Mouse (Mus musculus) mouse embryonic stem cell (cell line): ENCODE measurements around the gene Rassf3.

Experiments used
- in situ Hi-C, 2 experiments: fragments of 300-500 bp; cut with MboI; formaldehyde crosslinking; loops; 1 replicate in 1 of 2; 3 replicates in 1 of 2; pipeline ENCODE4 v1.14.3; 2019 to 2020; ENCODE audit warnings: low sequenced_read_pairs in 2 of 2, low pct_unique_long_range_greater_than_20kb in 1 of 2, mixed read lengths in 1 of 2; ENCODE audit not compliant: unreplicated experiment in 1 of 2

The Rassf3 gene

DNA sequence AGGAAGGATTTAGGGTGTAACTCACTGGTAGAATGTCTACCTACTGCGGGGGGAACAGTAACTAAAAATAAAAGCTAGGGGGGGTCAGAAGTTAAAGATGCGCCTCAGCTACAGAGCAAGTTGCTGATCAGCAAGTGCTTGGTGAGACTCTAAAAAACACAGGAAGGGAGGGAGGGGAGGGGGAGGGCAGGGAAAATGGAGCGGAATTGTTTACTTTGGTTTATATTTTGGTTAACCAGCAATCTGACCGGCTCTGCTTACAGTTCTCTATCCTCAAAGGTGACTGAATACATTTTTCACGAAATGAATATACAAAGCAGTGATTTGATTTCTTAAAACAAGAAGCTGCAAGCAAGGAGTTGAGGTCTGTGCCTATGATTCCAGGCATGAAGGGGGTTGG is 7.2 kb downstream of the Rassf3 start:
- in situ Hi-C loops = no loop called here

DNA sequence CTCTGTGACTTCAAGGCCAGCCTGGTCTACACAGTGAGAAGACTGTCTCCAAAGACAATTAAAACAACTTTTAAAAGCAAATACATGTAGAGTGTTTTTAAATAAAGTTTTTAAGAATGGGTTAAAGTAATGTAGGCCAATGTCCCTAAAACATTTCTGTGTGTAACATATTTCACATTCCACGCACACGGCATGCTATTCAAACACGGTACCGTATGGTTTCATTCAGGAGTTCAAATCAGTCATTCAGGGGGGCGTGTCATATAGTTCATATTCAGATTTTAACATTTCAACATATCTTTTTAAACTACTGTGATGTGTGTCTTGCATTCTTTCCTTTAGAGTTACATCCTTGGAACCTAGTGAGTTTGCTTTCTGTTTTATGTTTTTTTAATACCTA is 7.9 kb downstream of the Rassf3 start:
- in situ Hi-C loops = no loop called here

DNA sequence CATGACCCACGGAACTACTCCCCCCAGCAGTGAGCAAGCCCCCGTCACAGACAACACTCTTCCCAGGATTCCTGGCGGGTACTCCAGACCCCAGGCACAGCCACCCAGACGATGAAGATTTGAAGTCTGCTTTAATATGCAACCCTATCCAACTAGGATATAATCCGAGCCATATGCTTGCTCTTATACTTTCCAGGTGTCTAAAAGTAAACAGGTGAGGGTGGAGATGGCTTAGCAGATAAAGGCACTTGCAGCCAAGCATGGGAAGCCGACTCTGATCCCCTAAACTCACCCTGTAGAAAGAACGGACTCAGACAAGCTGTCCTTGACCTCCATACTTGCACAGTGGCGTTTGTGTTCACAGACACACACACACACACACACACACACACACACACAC is 8.4 kb downstream of the Rassf3 start:
- in situ Hi-C loops = no loop called here

- in situ Hi-C loops = no loop called here
These were observed 9.1 kb downstream of the Rassf3 start for GRCm38 (mm10) chr10:121467016-121467415.

DNA sequence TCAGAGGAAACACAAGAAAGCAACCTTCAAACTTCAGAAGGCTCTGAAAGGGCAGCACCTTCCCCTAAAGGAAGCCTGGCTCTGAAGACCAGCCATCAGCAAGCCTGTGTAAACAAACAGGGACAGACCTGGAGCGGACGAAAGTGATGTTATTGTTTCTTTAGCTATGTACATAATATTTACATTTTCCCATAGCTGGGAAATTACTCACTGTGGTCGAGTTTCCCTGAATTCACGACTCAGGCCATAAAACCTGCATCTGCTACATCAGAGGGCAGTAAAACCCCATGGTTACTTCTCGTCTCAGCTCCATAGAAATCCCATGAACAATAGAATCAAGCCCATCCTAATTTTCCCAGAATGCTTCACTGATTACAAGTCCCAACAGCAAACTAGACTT is 11.1 kb downstream of the Rassf3 start:
- in situ Hi-C loops = no loop called here

DNA sequence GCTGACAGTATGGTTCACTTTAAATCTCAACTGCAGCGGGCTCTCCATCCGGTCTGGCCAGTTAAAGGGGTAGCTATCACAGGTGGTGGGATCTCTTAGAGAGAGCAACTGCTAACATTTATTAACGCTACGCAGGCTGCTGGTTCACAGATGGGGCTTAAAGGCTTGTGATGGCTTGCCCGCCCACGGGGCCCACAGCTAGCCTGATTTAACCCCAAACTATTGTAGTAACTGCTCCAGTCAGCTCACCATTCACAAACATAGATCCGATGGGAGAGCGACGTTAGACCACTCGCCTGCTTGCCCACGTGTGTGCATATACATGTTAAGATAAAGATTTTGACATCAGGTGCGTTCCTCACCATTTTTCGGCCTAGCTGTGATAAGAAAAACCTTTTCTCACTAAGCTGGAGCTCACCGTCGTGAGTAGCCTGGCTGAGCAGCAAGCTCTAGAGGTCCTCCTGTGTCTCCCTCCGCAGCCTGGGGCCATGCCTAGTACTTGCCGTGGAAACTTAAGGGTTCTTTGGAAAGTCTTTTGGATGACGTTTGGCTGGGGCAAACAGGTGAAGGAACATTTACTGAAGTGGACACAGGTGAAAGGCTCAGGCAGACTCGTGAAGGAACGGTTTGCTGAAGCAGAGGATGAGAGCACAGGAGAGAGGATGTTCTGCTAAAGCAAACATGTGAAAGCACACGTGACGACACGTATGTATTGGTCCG is 13.8 kb downstream of the Rassf3 start:
- in situ Hi-C loops = no loop called here

- in situ Hi-C loops = no loop called here
These were observed 14.6 kb downstream of the Rassf3 start for GRCm38 (mm10) chr10:121461404-121462161.

DNA sequence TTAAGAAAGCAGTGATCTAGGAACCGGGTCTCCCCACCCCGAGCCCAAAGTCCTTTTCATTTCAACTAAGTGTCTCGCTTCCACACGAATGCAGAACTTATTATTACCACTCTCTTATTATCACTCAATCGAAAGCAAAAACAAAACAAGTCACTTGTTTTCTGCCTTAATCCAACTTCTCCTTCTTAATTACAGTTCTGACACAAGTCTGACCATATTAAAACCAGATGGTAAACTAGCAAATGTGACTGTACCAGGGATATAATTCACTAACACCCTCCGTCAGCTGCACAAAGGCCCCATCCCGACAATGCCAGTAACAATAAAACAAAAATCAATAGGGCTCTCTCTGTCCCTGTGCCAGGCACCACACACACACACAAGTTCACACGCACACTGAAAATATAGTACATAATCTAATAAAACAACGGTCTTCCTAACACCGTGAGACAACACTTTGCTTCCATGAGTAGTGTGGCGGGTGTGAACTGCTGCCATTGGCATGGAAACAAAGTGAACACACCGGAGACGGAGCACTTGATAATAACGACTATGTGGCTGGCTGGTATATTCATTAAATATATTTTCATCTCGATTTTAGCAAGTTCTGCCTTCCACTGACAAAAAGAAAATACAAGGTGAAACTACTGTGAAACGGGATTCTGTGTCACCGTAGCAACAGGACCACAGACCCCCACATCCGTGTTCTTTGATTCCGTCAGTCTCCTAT is 16.9 kb downstream of the Rassf3 start:
- in situ Hi-C loops = no loop called here

DNA sequence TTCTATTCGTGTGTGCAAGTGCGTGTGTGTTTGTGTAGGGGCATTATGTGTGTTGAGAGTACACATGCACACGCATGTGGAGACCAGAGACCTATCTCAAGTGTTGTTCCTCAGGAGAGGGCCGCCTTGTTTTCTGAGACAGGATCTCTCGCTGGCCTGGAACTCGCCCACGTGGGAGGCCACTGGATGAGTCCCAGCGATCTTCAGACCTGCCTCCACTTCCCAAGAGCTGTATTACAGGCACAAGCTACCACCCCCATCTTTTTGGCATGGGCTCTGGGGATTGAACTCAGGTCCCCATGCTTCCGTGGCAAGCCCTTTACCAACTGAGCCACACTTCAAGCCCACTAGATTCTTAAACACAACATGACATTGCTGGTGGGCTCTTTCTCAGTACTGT is 17.7 kb downstream of the Rassf3 start:
- in situ Hi-C loops = no loop called here

- in situ Hi-C loops = no loop called here
These were observed 18.8 kb downstream of the Rassf3 start for GRCm38 (mm10) chr10:121457381-121457780.

DNA sequence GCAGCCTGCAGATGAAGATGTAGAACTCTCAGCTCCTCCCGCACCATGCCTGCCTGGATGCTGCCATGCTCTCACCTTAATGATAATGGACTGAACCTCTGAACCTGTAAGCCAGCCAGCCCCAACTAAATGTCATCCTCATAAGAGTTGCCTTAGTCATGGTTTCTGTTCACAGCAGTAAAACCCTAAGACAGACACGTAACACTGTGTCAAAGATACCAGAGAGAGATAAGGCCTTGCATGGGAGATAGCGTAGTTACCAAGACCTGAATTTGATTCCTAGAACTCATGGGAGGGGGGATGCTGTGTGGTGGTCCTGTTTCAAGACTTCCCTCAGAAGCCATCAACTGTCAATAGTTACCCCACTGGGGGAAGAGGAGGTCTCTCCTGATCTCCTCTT is 20.6 kb downstream of the Rassf3 start:
- in situ Hi-C loops = no loop called here

GRCm38 (mm10) chr10:121454708-121455475 is 21.3 kb downstream of the Rassf3 start:
- in situ Hi-C loops = no loop called here

DNA sequence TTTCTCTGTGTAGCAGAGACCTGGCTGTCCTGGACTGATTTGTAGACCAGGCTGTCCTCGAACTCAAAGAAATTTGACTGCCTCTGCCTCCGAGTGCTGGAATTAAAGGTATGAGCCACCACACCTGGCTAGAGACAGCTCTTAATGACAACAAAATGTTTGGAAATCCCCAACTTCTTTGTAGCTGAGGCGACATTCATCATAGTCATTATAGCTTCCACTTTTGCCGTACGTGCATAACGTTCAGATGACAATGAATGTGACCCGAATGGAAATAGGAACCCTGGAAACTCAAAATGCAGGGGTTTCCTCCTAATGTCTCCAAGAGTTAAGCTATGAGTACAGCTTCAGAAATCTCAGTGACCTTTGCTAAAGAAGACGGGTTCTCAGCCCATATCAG is 22.1 kb downstream of the Rassf3 start:
- in situ Hi-C loops = no loop called here

- in situ Hi-C loops = no loop called here
These were observed 30.3 kb downstream of the Rassf3 start for GRCm38 (mm10) chr10:121445808-121446207.

DNA sequence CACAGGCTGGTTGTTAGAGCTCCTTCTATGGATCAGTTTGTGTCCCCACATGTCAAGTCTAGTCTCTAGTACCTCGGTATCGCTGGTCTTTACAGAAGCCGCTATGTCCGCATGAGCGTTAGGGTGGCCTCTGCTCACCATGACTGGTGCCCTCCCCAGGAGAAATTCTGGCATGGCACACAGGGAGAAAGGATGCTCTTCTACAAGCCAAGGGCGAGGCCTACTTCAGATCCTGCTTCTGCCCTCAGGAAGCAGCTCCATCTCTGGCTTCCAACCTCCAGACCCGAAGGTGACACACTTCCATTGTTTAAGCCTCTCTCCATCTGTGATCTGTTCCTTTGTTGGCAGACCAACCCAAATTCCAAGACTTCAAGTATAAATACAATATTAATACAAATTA is 31.9 kb downstream of the Rassf3 start:
- in situ Hi-C loops = no loop called here

DNA sequence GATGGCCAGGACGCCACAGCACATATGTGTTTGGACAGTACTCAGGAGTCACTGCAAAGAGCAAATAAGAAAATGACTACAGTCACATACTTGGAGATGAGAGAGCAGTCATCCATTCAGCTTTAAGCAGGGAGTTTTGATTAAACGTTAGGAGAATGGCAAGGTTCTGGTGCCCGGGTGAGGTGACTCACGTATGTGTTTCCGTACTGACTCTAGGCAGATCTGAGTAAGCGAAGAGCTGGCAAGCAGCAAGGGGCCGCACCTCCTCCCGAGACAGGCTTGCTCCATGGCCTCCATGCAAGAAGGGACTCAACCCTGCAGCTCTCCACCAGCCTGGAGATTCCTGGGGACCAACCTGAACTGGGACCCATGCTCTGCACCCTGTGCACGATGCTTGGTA is 32.4 kb downstream of the Rassf3 start:
- in situ Hi-C loops = no loop called here

- in situ Hi-C loops = no loop called here
These were observed 36.8 kb downstream of the Rassf3 start for GRCm38 (mm10) chr10:121439310-121439731.

DNA sequence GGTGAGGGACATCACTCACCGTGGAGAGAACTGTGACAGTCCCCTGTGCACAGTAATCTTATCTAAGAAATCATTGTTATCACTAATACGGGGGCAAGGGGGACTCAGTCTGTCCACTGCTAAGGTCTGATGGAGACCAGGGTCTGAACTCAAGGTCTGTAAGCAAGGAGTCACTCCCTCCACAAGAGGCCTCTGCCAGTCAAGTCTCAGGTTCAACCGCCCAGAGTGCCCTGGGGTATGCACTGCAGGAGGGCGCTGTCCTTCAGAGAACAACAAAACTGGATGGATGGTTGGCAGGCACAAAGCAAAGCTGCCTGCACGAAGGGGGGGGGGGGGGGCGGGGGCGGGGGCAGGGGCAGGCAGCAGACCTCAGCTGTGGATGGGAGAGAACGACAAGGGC is 38.0 kb downstream of the Rassf3 start:
- in situ Hi-C loops = no loop called here

DNA sequence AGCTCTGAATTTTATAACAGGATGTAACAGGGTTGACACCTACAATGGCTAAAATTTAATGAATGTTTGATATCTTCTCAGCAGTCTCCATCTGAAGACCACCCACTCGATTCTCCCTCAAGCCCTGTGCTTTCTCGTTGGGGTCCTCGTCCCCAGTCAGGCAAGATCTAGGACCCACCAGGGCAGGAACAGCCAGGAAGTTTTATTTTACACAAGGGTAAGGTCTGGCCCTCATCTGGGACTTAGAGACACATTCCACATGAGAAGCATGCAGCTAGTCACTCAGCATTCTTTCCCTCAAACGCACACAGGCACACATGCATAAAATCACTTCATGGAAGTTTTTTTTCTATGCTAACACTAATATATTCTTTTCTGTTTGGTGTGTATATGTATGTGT is 39.5 kb downstream of the Rassf3 start:
- in situ Hi-C loops = no loop called here
